Mouse (Mus musculus) megakaryocyte, embryonic 14.5 days (primary cell): Measurements from ENCODE around the gene Galt.
"Not testable (repeated sequence)": the region's sequence is repeated elsewhere in the genome, so short reads cannot be mapped to it uniquely, and the experiment has no call there.

Experiments
- FLI1 ChIP-seq: IDR thresholded peaks from 2 replicates; pipeline ENCODE4 v1.6.1; 2012; ENCODE audit warnings: low read length, inconsistent platforms, mixed read lengths
- GATA1 ChIP-seq: IDR thresholded peaks from 3 replicates; pipeline ENCODE4 v1.6.1; 2012; ENCODE audit warnings: mixed read lengths, low read length, inconsistent platforms, borderline replicate concordance

DNA sequence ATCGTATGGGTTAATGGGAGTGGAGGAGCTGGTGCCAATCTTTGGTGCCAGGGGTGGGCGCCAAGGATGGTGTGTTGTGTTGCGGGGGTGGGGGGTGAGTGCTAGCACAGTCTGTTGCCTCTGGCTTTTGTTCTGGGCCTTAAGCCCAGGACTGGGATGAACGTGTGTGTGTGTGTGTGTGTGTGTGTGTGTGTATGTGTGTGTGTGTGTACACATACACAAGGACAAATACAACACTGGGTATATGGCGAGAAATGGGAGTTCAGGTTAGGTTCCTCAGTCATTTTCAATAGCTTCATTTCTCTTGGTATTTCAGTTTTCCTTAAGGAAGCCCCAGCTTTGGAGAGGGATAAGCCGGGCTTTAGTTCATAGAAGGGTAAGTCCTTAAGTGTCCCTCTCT, 8.1 kb downstream of the Galt start:
- TF ChIP-seq GATA1, FLI1: not testable (repeated sequence)
